Mouse (Mus musculus) forebrain, postnatal 0 days (tissue): Measurements from ENCODE around the gene Hoxd11. TPM values are rescaled to one million over a fixed set of nuclear protein-coding genes. Genes with fewer than 3 reads are reported as not detected.

Experiments
- ATAC-seq: fragments of 200-750 bp; cut with Nextera tagmentation; 2 replicates; pipeline ENCODE4 v1.8.0; 2017; ENCODE audit warnings: mild to moderate bottlenecking, moderate library complexity
- DNase-seq: peaks from one replicate; pipeline ENCODE4 v3.0.0-alpha.2; 2015
- H3K27ac ChIP-seq: fragments of 300-500 bp; sonication (generic); 2 replicates; pipeline ENCODE4 v1.5.1; 2014; ENCODE audit warnings: low read depth, mild to moderate bottlenecking, antibody characterized with exemption, low read length, moderate library complexity, mixed read lengths
- H3K27me3 ChIP-seq: fragments of 300-500 bp; sonication (generic); 2 replicates; pipeline ENCODE4 v1.6.1; 2014; ENCODE audit warnings: mild to moderate bottlenecking, low read length, mixed read lengths; ENCODE audit not compliant: insufficient read depth
- H3K36me3 ChIP-seq: fragments of 300-500 bp; sonication (generic); 2 replicates; pipeline ENCODE4 v1.6.1; 2014; ENCODE audit warnings: mild to moderate bottlenecking, moderate library complexity; ENCODE audit not compliant: insufficient read depth
- H3K4me1 ChIP-seq: fragments of 300-500 bp; sonication (generic); 2 replicates; pipeline ENCODE4 v1.6.1; 2014; ENCODE audit warnings: antibody characterized with exemption; ENCODE audit not compliant: insufficient read depth
- H3K4me2 ChIP-seq: fragments of 300-500 bp; sonication (generic); 2 replicates; pipeline ENCODE4 v1.6.1; 2014; ENCODE audit warnings: low read depth, mild to moderate bottlenecking, moderate library complexity
- H3K4me3 ChIP-seq: fragments of 300-500 bp; sonication (generic); 2 replicates; pipeline ENCODE4 v1.5.1; 2014; ENCODE audit warnings: low read depth, low read length, mixed read lengths
- H3K9ac ChIP-seq: fragments of 300-500 bp; sonication (generic); 2 replicates; pipeline ENCODE4 v1.6.1; 2014; ENCODE audit warnings: mild to moderate bottlenecking
- H3K9me3 ChIP-seq: fragments of 300-500 bp; sonication (generic); 2 replicates; pipeline ENCODE4 v1.6.1; 2016; ENCODE audit warnings: low read length
- CTCF ChIP-seq: sonication (generic); IDR thresholded peaks from 2 replicates; pipeline ENCODE4 v1.5.1; 2016; ENCODE audit warnings: antibody characterized with exemption, control low read depth, low read depth
- WGBS: fragments of 180-500 bp; shearing (Covaris S2); extraction: QIAGEN DNeasy Blood & Tissue Kit; methylation state at CpG from one replicate; pipeline ENCODE4 v1.1.7; 2014; 5-methylcytosine and 5-hydroxymethylcytosine counted together
- polyA plus RNA-seq: library from polyadenylated mRNA; unstranded; fragments of >200 nt; fragmentation: Nextera tagmentation; extraction: Ambion mirVana; gene quantifications from 2 replicates; pipeline ENCODE4 v1.2.1, GENCODE M21; 2015
- total RNA-seq: library from RNA; depleted of rRNA; stranded (reverse); fragments of >200 nt; gene quantifications from 2 replicates; pipeline ENCODE4 v1.2.3, GENCODE M21; 2014

Gene Hoxd11
- total and polyA plus RNA-seq, 2 experiments from 2014 or later = not detected

GRCm38 (mm10) chr2:74666411-74666810 lies 12.9 kb upstream of the Hoxd11 start:
- Histone ChIP-seq H3K9ac (no peak overlapping the region), H3K27ac (no peak overlapping the region), H3K4me3 (no peak overlapping the region), H3K4me1 (no peaks in the 10 kb centered on the region), H3K36me3 (no peaks in the 10 kb centered on the region), H3K9me3 (no peaks in the 10 kb centered on the region), H3K4me2 (no peak overlapping the region), H3K27me3 (peaks cover 95% of the 10 kb centered on the region)
- 3% methylated on average over 7 of the region's 7 CpGs for WGBS
- ATAC-seq = no peak
- no peak for TF ChIP-seq CTCF
- DNase-seq = no peak

GRCm38 (mm10) chr2:74667191-74667841 lies 12.0 kb upstream of the Hoxd11 start:
- H3K4me3 ChIP-seq = no peak overlapping the region
- no peak overlapping the region for H3K9ac ChIP-seq
- H3K27ac ChIP-seq = no peak overlapping the region
- H3K4me1 ChIP-seq = no peaks in the 10 kb centered on the region
- H3K4me2 ChIP-seq = no peak overlapping the region
- ATAC-seq (no peak), DNase-seq (peak; percentile 48)
- no peak for TF ChIP-seq CTCF
- H3K36me3 ChIP-seq = no peaks in the 10 kb centered on the region
- H3K27me3 ChIP-seq = peaks cover 95% of the 10 kb centered on the region
- no peaks in the 10 kb centered on the region for H3K9me3 ChIP-seq
- 2% methylated on average over 36 of the region's 36 CpGs for WGBS

GRCm38 (mm10) chr2:74667842-74668357 lies 11.5 kb upstream of the Hoxd11 start, which contains the start of gene Hoxd13:
Gene Hoxd13 (plus strand): TSS chr2:74668310.
- 0% methylated on average over 19 of the region's 51 CpGs for WGBS
- TF ChIP-seq CTCF = no peak
- ATAC-seq = no peak

GRCm38 (mm10) chr2:74668370-74669229 lies 10.8 kb upstream of the Hoxd11 start:
- H3K9ac ChIP-seq = no peak overlapping the region
- peaks cover 95% of the 10 kb centered on the region for H3K27me3 ChIP-seq
- H3K4me3 ChIP-seq = peak overlapping the region; percentile 10
- no peaks in the 10 kb centered on the region for H3K36me3 ChIP-seq
- H3K4me1 ChIP-seq = no peaks in the 10 kb centered on the region
- H3K27ac ChIP-seq = no peak overlapping the region
- H3K9me3 ChIP-seq = no peaks in the 10 kb centered on the region
- DNase-seq (peak; percentile 55), ATAC-seq (peak; percentile 58; the same call in 1 of the 2 replicates)
- WGBS = 3% methylated on average over 68 of the region's 74 CpGs
- no peak for TF ChIP-seq CTCF
- peak overlapping the region; percentile 37 for H3K4me2 ChIP-seq

More at GRCm38 (mm10) chr2:74667842-74668357, 11.5 kb upstream of the Hoxd11 start, which contains the start of gene Hoxd13:
- no peak for DNase-seq
- no peak within 1 kb of the TSS for H3K27ac ChIP-seq
- peaks cover 95% of the 10 kb centered on the region for H3K27me3 ChIP-seq
- no peaks in the 10 kb centered on the region for H3K9me3 ChIP-seq
- no peaks in the 10 kb centered on the region for H3K4me1 ChIP-seq
- H3K4me2 ChIP-seq = peak within 1 kb of the TSS; percentile 37
- H3K4me3 ChIP-seq = peak within 1 kb of the TSS; percentile 10
- no peak within 1 kb of the TSS for H3K9ac ChIP-seq
- no peaks in the 10 kb centered on the region for H3K36me3 ChIP-seq

GRCm38 (mm10) chr2:74669230-74669578 lies 10.2 kb upstream of the Hoxd11 start:
- 4% methylated on average over 3 of the region's 3 CpGs for WGBS
- H3K9ac ChIP-seq = no peak overlapping the region
- TF ChIP-seq CTCF = no peak
- no peaks in the 10 kb centered on the region for H3K9me3 ChIP-seq
- H3K27ac ChIP-seq = no peak overlapping the region
- DNase-seq = no peak
- H3K4me2 ChIP-seq = no peak overlapping the region
- H3K36me3 ChIP-seq = no peaks in the 10 kb centered on the region
- H3K27me3 ChIP-seq = peaks cover 95% of the 10 kb centered on the region
- no peak overlapping the region for H3K4me3 ChIP-seq
- ATAC-seq = no peak
- H3K4me1 ChIP-seq = no peaks in the 10 kb centered on the region

- H3K4me3 ChIP-seq = no peak overlapping the region
- H3K4me2 ChIP-seq = no peak overlapping the region
- H3K9me3 ChIP-seq = no peaks in the 10 kb centered on the region
- no peak for ATAC-seq
- no peaks in the 10 kb centered on the region for H3K4me1 ChIP-seq
- no peak overlapping the region for H3K27ac ChIP-seq
- no peak for DNase-seq
- TF ChIP-seq CTCF = no peak
- WGBS = 4% methylated on average over 14 of the region's 14 CpGs
- no peaks in the 10 kb centered on the region for H3K36me3 ChIP-seq
- no peak overlapping the region for H3K9ac ChIP-seq
- H3K27me3 ChIP-seq = peaks cover 95% of the 10 kb centered on the region
Observed at GRCm38 (mm10) chr2:74669650-74670235, 9.6 kb upstream of the Hoxd11 start.
